Mouse (Mus musculus): ENCODE data around the gene Serpina9. TPM values are rescaled to one million over a fixed set of nuclear protein-coding genes. Genes with fewer than 3 reads are reported as not detected.

Gene Serpina9
- polyA plus RNA-seq (2015; fragmentation: Illumina TruSeq; extraction: RNeasy Lipid Tissue Mini Kit (QIAGEN cat#74804); ENCODE audit: insufficient read depth, low read depth, low replicate concordance): not detected

GRCm38 (mm10) chr12:104013620-104014019, at the start of gene Serpina9:
Serpina9 (minus strand) TSS chr12:104013755.

DNA sequence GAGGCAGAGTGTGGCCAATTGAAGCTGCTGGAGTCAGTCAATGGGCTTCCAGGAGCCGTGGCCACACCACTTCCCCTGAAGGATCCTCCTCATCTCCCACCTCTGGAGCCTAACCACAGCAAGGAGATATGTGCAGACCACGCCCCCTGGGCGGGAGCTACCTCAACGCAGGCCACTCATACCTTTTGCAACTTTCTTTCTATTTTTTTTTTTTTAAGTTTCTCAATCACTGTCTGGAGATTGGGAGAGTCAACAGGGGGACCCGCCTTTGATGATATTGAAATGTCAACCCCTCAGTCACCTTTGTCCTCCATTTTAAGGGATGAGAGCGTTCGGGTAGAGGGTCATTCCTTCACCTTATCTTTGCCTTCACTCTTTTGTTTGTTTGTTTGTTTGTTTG, 30.8 kb upstream of the Serpina9 start, which contains the start of gene Serpina12:
Gene Serpina12, minus strand, starts transcription at position 101 of the 400 bp plus-strand sequence.

DNA sequence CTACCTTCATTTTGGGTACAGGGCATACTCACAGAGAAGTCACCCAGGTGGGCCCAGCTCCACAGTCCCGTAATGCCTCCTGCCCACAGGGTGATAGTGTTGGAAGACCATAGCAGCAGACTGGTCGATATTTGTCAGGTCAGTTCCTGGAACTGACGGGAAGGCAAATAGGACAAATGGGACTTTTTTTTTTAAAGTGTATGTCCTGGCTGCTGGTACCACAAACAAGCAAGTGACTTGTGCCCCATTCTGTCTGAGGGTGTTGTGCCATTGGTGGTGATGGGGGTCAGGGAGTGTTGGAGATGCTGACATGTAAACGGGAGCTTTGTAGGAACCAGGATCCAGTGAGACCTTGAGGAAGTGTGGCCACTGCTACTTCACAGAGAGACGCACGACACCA, 23.7 kb downstream of the Serpina9 start, which contains the start of gene Serpina11:
Gene Serpina11, minus strand, starts transcription at position 101 of the 400 bp plus-strand sequence.

GRCm38 (mm10) chr12:103958798-103959197, 54.8 kb downstream of the Serpina9 start, which contains the start of gene Serpina1e:
Serpina1e (minus strand) TSS chr12:103958975.

Other genes with a start within 250 kb of the Serpina9 start
- gene Serpina1d, start 240.2 kb downstream of the Serpina9 start, polyA plus RNA-seq (2015; fragmentation: Illumina TruSeq; extraction: RNeasy Lipid Tissue Mini Kit (QIAGEN cat#74804); ENCODE audit: insufficient read depth, low read depth, low replicate concordance): not detected
- gene Serpina1b, start 183.4 kb downstream of the Serpina9 start, polyA plus RNA-seq (2015; fragmentation: Illumina TruSeq; extraction: RNeasy Lipid Tissue Mini Kit (QIAGEN cat#74804); ENCODE audit: insufficient read depth, low read depth, low replicate concordance): not detected
- not detected for gene Serpina1a, start 150.2 kb downstream of the Serpina9 start, polyA plus RNA-seq (2015; fragmentation: Illumina TruSeq; extraction: RNeasy Lipid Tissue Mini Kit (QIAGEN cat#74804); ENCODE audit: insufficient read depth, low read depth, low replicate concordance)
- gene Serpina1c, start 108.9 kb downstream of the Serpina9 start, polyA plus RNA-seq (2015; fragmentation: Illumina TruSeq; extraction: RNeasy Lipid Tissue Mini Kit (QIAGEN cat#74804); ENCODE audit: insufficient read depth, low read depth, low replicate concordance): not detected
- not detected for gene Serpina1e, start 54.8 kb downstream of the Serpina9 start, polyA plus RNA-seq (2015; fragmentation: Illumina TruSeq; extraction: RNeasy Lipid Tissue Mini Kit (QIAGEN cat#74804); ENCODE audit: insufficient read depth, low read depth, low replicate concordance)
- gene Serpina11, start 23.8 kb downstream of the Serpina9 start, polyA plus RNA-seq (2015; fragmentation: Illumina TruSeq; extraction: RNeasy Lipid Tissue Mini Kit (QIAGEN cat#74804); ENCODE audit: insufficient read depth, low read depth, low replicate concordance): not detected
- not detected for gene Serpina12, start 30.7 kb upstream of the Serpina9 start, polyA plus RNA-seq (2015; fragmentation: Illumina TruSeq; extraction: RNeasy Lipid Tissue Mini Kit (QIAGEN cat#74804); ENCODE audit: insufficient read depth, low read depth, low replicate concordance)
- not detected for gene Serpina5, start 87.4 kb upstream of the Serpina9 start, polyA plus RNA-seq (2015; fragmentation: Illumina TruSeq; extraction: RNeasy Lipid Tissue Mini Kit (QIAGEN cat#74804); ENCODE audit: insufficient read depth, low read depth, low replicate concordance)
- not detected for gene Serpina3a, start 99.0 kb upstream of the Serpina9 start, polyA plus RNA-seq (2015; fragmentation: Illumina TruSeq; extraction: RNeasy Lipid Tissue Mini Kit (QIAGEN cat#74804); ENCODE audit: insufficient read depth, low read depth, low replicate concordance)
- not detected for gene Serpina3b, start 114.2 kb upstream of the Serpina9 start, polyA plus RNA-seq (2015; fragmentation: Illumina TruSeq; extraction: RNeasy Lipid Tissue Mini Kit (QIAGEN cat#74804); ENCODE audit: insufficient read depth, low read depth, low replicate concordance)
- gene Serpina3c, start 140.1 kb upstream of the Serpina9 start, polyA plus RNA-seq (2015; fragmentation: Illumina TruSeq; extraction: RNeasy Lipid Tissue Mini Kit (QIAGEN cat#74804); ENCODE audit: insufficient read depth, low read depth, low replicate concordance): 0.48 TPM
- gene Serpina3f, start 200.8 kb upstream of the Serpina9 start, polyA plus RNA-seq (2015; fragmentation: Illumina TruSeq; extraction: RNeasy Lipid Tissue Mini Kit (QIAGEN cat#74804); ENCODE audit: insufficient read depth, low read depth, low replicate concordance): not detected
- gene Serpina3g, start 222.5 kb upstream of the Serpina9 start, polyA plus RNA-seq (2015; fragmentation: Illumina TruSeq; extraction: RNeasy Lipid Tissue Mini Kit (QIAGEN cat#74804); ENCODE audit: insufficient read depth, low read depth, low replicate concordance): not detected
- not detected for gene Serpina3i, start 249.4 kb upstream of the Serpina9 start, polyA plus RNA-seq (2015; fragmentation: Illumina TruSeq; extraction: RNeasy Lipid Tissue Mini Kit (QIAGEN cat#74804); ENCODE audit: insufficient read depth, low read depth, low replicate concordance)

All from pancreas, adult 10 weeks (tissue).